Mouse (Mus musculus) stomach, postnatal 0 days (tissue): ENCODE data around the gene Tceal1. TPM values are rescaled to one million over a fixed set of nuclear protein-coding genes. Genes with fewer than 3 reads are reported as not detected.
"Not testable (repeated sequence)": the region's sequence is repeated elsewhere in the genome, so short reads cannot be mapped to it uniquely, and the experiment has no call there.

Experiments
- ATAC-seq: fragments of 200-750 bp; cut with Nextera tagmentation; 2 replicates; pipeline ENCODE4 v1.8.0; 2017; ENCODE audit not compliant: low FRiP score, low TSS enrichment
- DNase-seq: peaks from one replicate; pipeline ENCODE4 v3.0.0-alpha.2; 2016; ENCODE audit warnings: low spot score
- H3K27ac ChIP-seq: fragments of 300-500 bp; sonication (generic); replicated peaks from 2 replicates; pipeline ENCODE4 v1.5.1; 2014; ENCODE audit warnings: mild to moderate bottlenecking, control low read depth
- H3K27me3 ChIP-seq: fragments of 300-500 bp; sonication (generic); 2 replicates; pipeline ENCODE4 v1.6.1; 2014; ENCODE audit warnings: low read length; ENCODE audit not compliant: control insufficient read depth, insufficient read depth
- H3K36me3 ChIP-seq: fragments of 300-500 bp; sonication (generic); 2 replicates; pipeline ENCODE4 v1.6.1; 2014; ENCODE audit warnings: low read length, mixed read lengths; ENCODE audit not compliant: control insufficient read depth, insufficient read depth
- H3K4me1 ChIP-seq: fragments of 300-500 bp; sonication (generic); replicated peaks from 2 replicates; pipeline ENCODE4 v1.6.1; 2014; ENCODE audit warnings: antibody characterized with exemption; ENCODE audit not compliant: control insufficient read depth, insufficient read depth
- H3K4me2 ChIP-seq: fragments of 300-500 bp; sonication (generic); replicated peaks from 2 replicates; pipeline ENCODE4 v1.6.1; 2014; ENCODE audit warnings: low read depth, mild to moderate bottlenecking, control low read depth, moderate library complexity
- H3K4me3 ChIP-seq: fragments of 300-500 bp; sonication (generic); 2 replicates; pipeline ENCODE4 v1.5.1; 2014; ENCODE audit warnings: low read depth, low read length, control low read depth
- H3K9ac ChIP-seq: fragments of 300-500 bp; sonication (generic); 2 replicates; pipeline ENCODE4 v1.6.1; 2014; ENCODE audit warnings: mild to moderate bottlenecking, low read length, control low read depth, mixed read lengths
- H3K9me3 ChIP-seq: fragments of 300-500 bp; sonication (generic); 2 replicates; pipeline ENCODE4 v1.6.1; 2016; ENCODE audit warnings: low read length; ENCODE audit not compliant: control insufficient read depth
- CTCF ChIP-seq: IDR thresholded peaks from 2 replicates; pipeline ENCODE4 v1.5.1; 2016; ENCODE audit warnings: antibody characterized with exemption, low read depth, mild to moderate bottlenecking, moderate library complexity
- EP300 ChIP-seq: optimal IDR thresholded peaks from 2 replicates; pipeline ENCODE3; 2016; ENCODE audit warnings: antibody characterized with exemption
- WGBS: fragments of 180-500 bp; shearing (Covaris S2); extraction: QIAGEN DNeasy Blood & Tissue Kit; methylation state at CpG from one replicate; pipeline ENCODE4 v1.1.7; 2014; 5-methylcytosine and 5-hydroxymethylcytosine counted together
- polyA plus RNA-seq: library from polyadenylated mRNA; unstranded; fragments of >200 nt; fragmentation: Nextera tagmentation; extraction: Ambion mirVana; gene quantifications from 2 replicates; pipeline ENCODE4 v1.2.1, GENCODE M21; 2015

The Tceal1 gene
- 7.6 and 8.2 TPM in 2 replicates for polyA plus RNA-seq

GRCm38 (mm10) chrX:136707446-136708167, at the start of gene Tceal1:
TSS of gene Tceal1 (plus strand) at chrX:136707982.
- H3K27ac ChIP-seq: peak within 1 kb of the TSS; percentile 73
- 24% methylated on average over 15 of the region's 15 CpGs for WGBS
- peak; percentile 59 for DNase-seq
- H3K9ac ChIP-seq: peak within 1 kb of the TSS; percentile 61
- no peaks in the 10 kb centered on the region for H3K9me3 ChIP-seq
- no peaks in the 10 kb centered on the region for H3K4me1 ChIP-seq
- H3K27me3 ChIP-seq: no peaks in the 10 kb centered on the region
- peak; percentile 90 for ATAC-seq
- peak within 1 kb of the TSS; percentile 55 for H3K4me2 ChIP-seq
- H3K36me3 ChIP-seq: no peaks in the 10 kb centered on the region
- H3K4me3 ChIP-seq: peak within 1 kb of the TSS; percentile 45
- TF ChIP-seq CTCF (no peak), EP300 (no peak)

DNA sequence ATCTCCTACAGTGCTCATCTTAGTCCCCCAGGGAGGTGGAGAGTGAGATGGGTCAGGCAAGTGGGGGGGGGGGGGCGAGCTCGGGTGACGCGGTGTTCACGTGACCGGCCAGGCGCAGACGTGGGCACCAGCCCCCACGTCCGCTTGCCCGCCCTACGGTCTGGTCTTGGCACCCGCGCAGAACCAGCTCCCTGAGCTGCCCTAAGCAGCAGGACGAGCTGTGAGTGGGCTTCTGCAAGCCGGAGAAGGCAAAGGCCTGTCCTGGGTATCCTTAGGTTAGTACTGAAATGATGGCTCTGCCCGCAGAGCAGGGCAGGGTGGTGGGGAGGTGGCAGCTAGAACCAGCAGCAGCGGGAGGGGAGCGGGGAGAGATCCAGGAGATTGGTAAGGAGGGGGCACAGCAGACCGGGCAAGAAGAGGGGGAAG, 41.5 kb upstream of the Tceal1 start:
- TF ChIP-seq CTCF (no peak), EP300 (no peak)
- Histone ChIP-seq H3K4me2 (peak overlapping the region; percentile 51), H3K36me3 (no peaks in the 10 kb centered on the region), H3K4me1 (no peaks in the 10 kb centered on the region), H3K9ac (peak overlapping the region; percentile 43; the same call in 1 of the 2 replicates), H3K9me3 (no peaks in the 10 kb centered on the region), H3K27me3 (no peaks in the 10 kb centered on the region), H3K27ac (no peak overlapping the region), H3K4me3 (peak overlapping the region; percentile 34)
- WGBS: 22% methylated on average over 13 of the region's 20 CpGs
- peak; percentile 14 for DNase-seq
- peak; percentile 56; the same call in 1 of the 2 replicates for ATAC-seq

DNA sequence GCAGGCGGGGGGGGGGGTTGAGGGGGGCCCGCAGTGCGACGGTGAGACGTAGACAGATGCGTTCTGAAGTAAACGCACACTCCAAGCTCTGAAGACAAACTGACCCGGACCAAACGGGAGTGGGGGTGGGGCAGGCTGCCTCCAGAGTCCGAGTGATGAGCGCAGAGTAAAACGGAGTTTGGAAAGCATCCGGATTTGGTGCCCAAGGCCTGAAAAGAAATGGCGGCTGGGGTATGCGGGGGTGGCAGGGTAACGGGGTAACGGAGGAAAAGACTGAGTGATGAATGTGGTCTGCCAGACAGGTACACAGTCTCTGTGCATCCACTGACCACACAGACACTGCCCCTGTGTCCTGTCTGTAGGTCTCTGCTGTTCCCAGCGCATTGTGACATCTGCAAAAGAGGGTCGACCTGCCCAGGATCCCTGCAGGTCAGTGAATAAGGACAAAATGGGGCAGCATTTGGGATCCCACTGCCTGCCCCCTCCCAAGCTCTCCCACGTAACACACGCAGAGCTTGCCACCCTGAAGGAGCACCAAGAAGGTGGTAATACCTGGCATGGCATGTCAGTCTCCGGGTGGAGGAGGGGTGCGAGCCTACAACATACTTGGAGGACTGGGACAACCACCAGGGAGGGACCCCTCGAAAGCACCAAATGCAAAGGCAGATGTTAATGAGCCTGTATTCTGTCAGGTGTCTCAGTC, 40.9 kb upstream of the Tceal1 start:
- H3K36me3 ChIP-seq, DNase-seq, H3K27me3 ChIP-seq, ATAC-seq, H3K9me3 ChIP-seq, H3K4me1 ChIP-seq, H3K27ac ChIP-seq: not testable (repeated sequence)
- Histone ChIP-seq H3K4me2 (peak overlapping the region; percentile 51), H3K9ac (peak overlapping the region; percentile 43; the same call in 1 of the 2 replicates), H3K4me3 (peak overlapping the region; percentile 34)
- 11% methylated on average over 23 of the region's 24 CpGs for WGBS

DNA sequence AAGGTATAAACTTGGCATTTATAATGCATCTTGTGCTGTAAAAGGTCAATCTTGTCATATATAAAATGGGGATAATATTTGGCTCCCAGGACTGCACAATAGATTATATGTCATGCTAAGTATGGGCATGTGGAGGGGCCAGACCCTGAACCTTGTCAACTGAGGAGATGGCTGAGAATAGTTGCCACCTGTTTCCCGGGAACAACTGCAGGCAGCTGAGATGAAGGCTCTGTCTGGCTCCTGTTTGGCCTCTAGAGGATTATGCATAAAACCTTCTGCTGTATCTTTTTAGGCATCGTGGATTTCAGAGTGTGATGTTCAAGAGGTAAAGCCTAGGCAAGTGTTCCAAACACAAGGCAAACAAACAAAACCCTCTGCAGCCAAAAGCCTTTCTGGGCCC, 39.0 kb upstream of the Tceal1 start:
- Histone ChIP-seq H3K36me3 (no peaks in the 10 kb centered on the region), H3K9me3 (no peaks in the 10 kb centered on the region), H3K4me2 (no peak overlapping the region), H3K27ac (no peak overlapping the region), H3K4me3 (no peak overlapping the region), H3K27me3 (no peaks in the 10 kb centered on the region), H3K4me1 (no peaks in the 10 kb centered on the region), H3K9ac (no peak overlapping the region)
- WGBS: 62% methylated on average over 2 of the region's 2 CpGs
- no peak for ATAC-seq
- TF ChIP-seq CTCF (no peak), EP300 (no peak)
- DNase-seq: no peak

- ATAC-seq (no peak), DNase-seq (no peak)
- WGBS: 35% methylated on average over 3 of the region's 3 CpGs
- Histone ChIP-seq H3K27me3 (no peaks in the 10 kb centered on the region), H3K36me3 (no peaks in the 10 kb centered on the region), H3K9ac (no peak overlapping the region), H3K4me2 (no peak overlapping the region), H3K4me3 (no peak overlapping the region), H3K4me1 (no peaks in the 10 kb centered on the region), H3K27ac (no peak overlapping the region), H3K9me3 (no peaks in the 10 kb centered on the region)
- TF ChIP-seq CTCF (no peak), EP300 (no peak)
These were observed 26.8 kb upstream of the Tceal1 start for GRCm38 (mm10) chrX:136680989-136681388.

DNA sequence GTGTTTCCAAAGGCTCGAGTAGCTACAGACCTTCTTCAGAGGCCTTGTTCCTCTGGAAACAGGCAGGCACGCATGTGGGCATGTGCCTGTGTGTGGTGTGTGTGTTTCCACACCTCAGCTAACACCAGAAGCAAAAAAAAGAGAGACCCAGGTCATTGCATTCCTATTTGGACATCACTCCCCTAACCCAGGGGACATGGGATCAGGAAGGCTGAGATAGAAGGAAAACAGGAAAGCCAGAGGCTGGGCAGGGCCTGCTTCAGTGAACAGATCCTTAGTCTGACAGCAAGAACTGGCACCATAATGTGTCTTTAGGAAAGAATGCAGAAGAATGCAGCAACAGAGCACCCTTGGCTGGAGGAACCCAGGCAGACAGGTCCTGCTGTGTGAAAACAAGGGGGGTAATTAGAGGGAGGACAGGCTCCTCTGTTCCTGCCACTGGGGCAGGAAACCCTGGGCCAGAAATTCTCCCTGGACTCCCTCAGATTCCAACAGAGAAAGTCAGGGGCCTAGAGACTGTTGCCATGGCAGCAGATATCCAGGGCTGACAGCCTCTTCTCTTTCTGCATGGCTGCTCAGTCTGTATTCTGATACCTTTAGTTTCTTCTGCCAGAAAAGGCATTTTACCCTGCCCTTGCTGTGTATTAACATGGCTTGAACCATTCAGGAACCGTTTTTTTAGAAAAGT, 16.0 kb upstream of the Tceal1 start:
- H3K4me2 ChIP-seq, ATAC-seq, DNase-seq, H3K9me3 ChIP-seq, H3K4me3 ChIP-seq, H3K9ac ChIP-seq, H3K27ac ChIP-seq, H3K4me1 ChIP-seq, H3K27me3 ChIP-seq, H3K36me3 ChIP-seq: not testable (repeated sequence)
- WGBS: 72% methylated on average over 3 of the region's 3 CpGs
